Mouse (Mus musculus) hindbrain, embryonic 15.5 days (tissue): ENCODE measurements around the gene Gm20441. TPM values are rescaled to one million over a fixed set of nuclear protein-coding genes. Genes with fewer than 3 reads are reported as not detected.

Experiments used
- ATAC-seq: fragments of 200-750 bp; cut with Nextera tagmentation; 2 replicates; pipeline ENCODE4 v1.8.0; 2017; ENCODE audit warnings: low read depth, moderate number of reproducible peaks, moderate TSS enrichment; ENCODE audit not compliant: low FRiP score
- H3K27ac ChIP-seq: fragments of 300-500 bp; sonication (generic); replicated peaks from 2 replicates; pipeline ENCODE4 v1.5.1; 2015; ENCODE audit warnings: mild to moderate bottlenecking, inconsistent platforms
- H3K27me3 ChIP-seq: fragments of 300-500 bp; sonication (generic); 2 replicates; pipeline ENCODE4 v1.6.1; 2015; ENCODE audit warnings: control low read depth, inconsistent platforms
- H3K36me3 ChIP-seq: fragments of 300-500 bp; sonication (generic); 2 replicates; pipeline ENCODE4 v1.6.1; 2015; ENCODE audit warnings: control low read depth, inconsistent platforms
- H3K4me1 ChIP-seq: fragments of 300-500 bp; sonication (generic); replicated peaks from 2 replicates; pipeline ENCODE4 v1.6.1; 2015; ENCODE audit warnings: control low read depth, inconsistent platforms
- H3K4me2 ChIP-seq: fragments of 300-500 bp; sonication (generic); 2 replicates; pipeline ENCODE4 v1.6.1; 2015; ENCODE audit warnings: moderate library complexity, mild to moderate bottlenecking, inconsistent platforms
- H3K4me3 ChIP-seq: fragments of 300-500 bp; sonication (generic); 2 replicates; pipeline ENCODE4 v1.5.1; 2015; ENCODE audit warnings: mild to moderate bottlenecking, inconsistent platforms
- H3K9ac ChIP-seq: fragments of 300-500 bp; sonication (generic); 2 replicates; pipeline ENCODE4 v1.6.1; 2015; ENCODE audit warnings: inconsistent platforms
- H3K9me3 ChIP-seq: fragments of 300-500 bp; sonication (generic); 2 replicates; pipeline ENCODE4 v1.6.1; 2016; ENCODE audit warnings: control low read depth, inconsistent platforms
- WGBS: fragments of 180-500 bp; shearing (Covaris S2); methylation state at CpG from one replicate; pipeline ENCODE4 v1.1.7; 2015; 5-methylcytosine and 5-hydroxymethylcytosine counted together
- polyA plus RNA-seq: library from polyadenylated mRNA; unstranded; fragments of >200 nt; fragmentation: Nextera tagmentation; extraction: Ambion mirVana; gene quantifications from 2 replicates; pipeline ENCODE4 v1.2.1, GENCODE M21; 2015

The Gm20441 gene
- polyA plus RNA-seq, 1 experiment from 2014 or later, result not detected

GRCm38 (mm10) chr10:75744017-75744416 lies 36.7 kb downstream of the Gm20441 start:
- Histone ChIP-seq H3K27ac (peak overlapping the region; percentile 36; the same call in 1 of the 2 replicates), H3K9me3 (no peaks in the 10 kb centered on the region), H3K27me3 (no peaks in the 10 kb centered on the region), H3K4me2 (no peak overlapping the region), H3K4me1 (no peaks in the 10 kb centered on the region), H3K4me3 (no peak overlapping the region), H3K9ac (no peak overlapping the region), H3K36me3 (peaks cover 73% of the 10 kb centered on the region)
- 45% methylated on average over 3 of the region's 3 CpGs for WGBS
- peak; percentile 87 for ATAC-seq

GRCm38 (mm10) chr10:75743369-75743768 lies 37.4 kb downstream of the Gm20441 start:
- Histone ChIP-seq H3K4me2 (no peak overlapping the region), H3K27ac (no peak overlapping the region), H3K27me3 (no peaks in the 10 kb centered on the region), H3K4me3 (no peak overlapping the region), H3K36me3 (peaks cover 75% of the 10 kb centered on the region), H3K9me3 (no peaks in the 10 kb centered on the region), H3K4me1 (no peaks in the 10 kb centered on the region), H3K9ac (no peak overlapping the region)
- 0 out of 2 replicates have a peak, but pooled peaks have one; percentile 8 for ATAC-seq
- 87% methylated on average over 12 of the region's 12 CpGs for WGBS

- no peak for ATAC-seq
- 93% methylated on average over 3 of the region's 3 CpGs for WGBS
These were observed 39.9 kb downstream of the Gm20441 start for GRCm38 (mm10) chr10:75740866-75741265.

GRCm38 (mm10) chr10:75725449-75725848 lies 55.3 kb downstream of the Gm20441 start:
- no peak overlapping the region for H3K27ac ChIP-seq
- H3K27me3 ChIP-seq, result no peaks in the 10 kb centered on the region
- H3K4me1 ChIP-seq, result no peaks in the 10 kb centered on the region
- no peaks in the 10 kb centered on the region for H3K9me3 ChIP-seq
- no peak overlapping the region for H3K4me3 ChIP-seq
- H3K4me2 ChIP-seq, result no peak overlapping the region
- 92% methylated on average over 7 of the region's 7 CpGs for WGBS
- no peak overlapping the region for H3K9ac ChIP-seq
- H3K36me3 ChIP-seq, result peaks cover 75% of the 10 kb centered on the region
- no peak for ATAC-seq

More at GRCm38 (mm10) chr10:75740866-75741265, 39.9 kb downstream of the Gm20441 start:
- Histone ChIP-seq H3K4me3 (no peak overlapping the region), H3K27me3 (no peaks in the 10 kb centered on the region), H3K4me2 (no peak overlapping the region), H3K9ac (no peak overlapping the region), H3K9me3 (no peaks in the 10 kb centered on the region), H3K4me1 (no peaks in the 10 kb centered on the region), H3K36me3 (peaks cover 70% of the 10 kb centered on the region), H3K27ac (no peak overlapping the region)

Other genes with a start within 250 kb of the Gm20441 start
- gene Lrrc75b, start 220.6 kb downstream of the Gm20441 start, polyA plus RNA-seq, result 38.7 and 42.4 TPM in 2 replicates
- gene Ggt1, start 219.3 kb downstream of the Gm20441 start, polyA plus RNA-seq, result 1.2 and 1.3 TPM in 2 replicates
- gene Ggt5, start 191.6 kb downstream of the Gm20441 start, polyA plus RNA-seq, result 2.8 and 4.5 TPM in 2 replicates
- gene Susd2, start 136.9 kb downstream of the Gm20441 start, polyA plus RNA-seq, result 7.9 and 8.1 TPM in 2 replicates
- 32.5 and 40.0 TPM in 2 replicates for gene Cabin1, start 16.6 kb downstream of the Gm20441 start, polyA plus RNA-seq
- gene Ddt, start 7.5 kb downstream of the Gm20441 start, polyA plus RNA-seq, result 77.1 and 80.5 TPM in 2 replicates
- 1.2 and 1.5 TPM in 2 replicates for gene Gstt3, start 460 bp upstream of the Gm20441 start, polyA plus RNA-seq
- 14.8 and 15.4 TPM in 2 replicates for gene Gstt1, start 17.6 kb upstream of the Gm20441 start, polyA plus RNA-seq
- gene Gstt4, start 41.6 kb upstream of the Gm20441 start, polyA plus RNA-seq, result not detected in 2 replicates
- gene Gstt2, start 56.5 kb upstream of the Gm20441 start, polyA plus RNA-seq, result 6.6 and 6.8 TPM in 2 replicates
- 1,663 and 1,704 TPM in 2 replicates for gene Mif, start 79.3 kb upstream of the Gm20441 start, polyA plus RNA-seq
- gene Derl3, start 112.5 kb upstream of the Gm20441 start, polyA plus RNA-seq, result 1.7 and 2.0 TPM in 2 replicates
- gene Smarcb1, start 140.7 kb upstream of the Gm20441 start, polyA plus RNA-seq, result 251 and 263 TPM in 2 replicates
- gene Chchd10, start 152.2 kb upstream of the Gm20441 start, polyA plus RNA-seq, result 139 and 143 TPM in 2 replicates
- gene Mmp11, start 155.5 kb upstream of the Gm20441 start, polyA plus RNA-seq, result 18.2 and 18.4 TPM in 2 replicates
- gene Gm867, start 159.7 kb upstream of the Gm20441 start, polyA plus RNA-seq, result 1.1 and 1.6 TPM in 2 replicates
- gene Vpreb3, start 162.1 kb upstream of the Gm20441 start, polyA plus RNA-seq, result 0.35 and 1.2 TPM in 2 replicates
- gene Gm5134, start 173.6 kb upstream of the Gm20441 start, polyA plus RNA-seq, result not detected in 2 replicates